Mouse (Mus musculus): Measurements from ENCODE around the gene Maea. TPM values are rescaled to one million over a fixed set of nuclear protein-coding genes. Genes with fewer than 3 reads are reported as not detected.

Gene Maea
- polyA plus RNA-seq, 1 experiment from 2014 or later, result 129 TPM

- no peak overlapping the region for H3K4me3 ChIP-seq (ENCODE audit: low read depth, low read length)
- 93% methylated on average over 4 of the region's 4 CpGs for WGBS
- H3K36me3 ChIP-seq (ENCODE audit: control insufficient read depth, insufficient read depth, low read length), result peaks cover 76% of the 10 kb centered on the region
- no peaks in the 10 kb centered on the region for H3K9me3 ChIP-seq (ENCODE audit: control insufficient read depth, low read length)
- ATAC-seq (replicated peaks; ENCODE audit: low FRiP score, low TSS enrichment, low read depth) (no peak), DNase-seq (ENCODE audit: low spot score) (no peak)
- no peaks in the 10 kb centered on the region for H3K27me3 ChIP-seq (replicated peaks; ENCODE audit: control insufficient read depth, insufficient read depth, low read length)
- no peak overlapping the region for H3K4me2 ChIP-seq (ENCODE audit: low read length)
- H3K4me1 ChIP-seq (replicated peaks; ENCODE audit: control insufficient read depth, insufficient read depth, low read length), result no peaks in the 10 kb centered on the region
- H3K27ac ChIP-seq (ENCODE audit: low read depth), result no peak overlapping the region
- H3K9ac ChIP-seq (ENCODE audit: low read length), result no peak overlapping the region
Measured at GRCm38 (mm10) chr5:33371668-33372067, 36.4 kb downstream of the Maea start.

- WGBS, result 82% methylated on average over 18 of the region's 18 CpGs
- Histone ChIP-seq H3K4me1 (replicated peaks; ENCODE audit: control insufficient read depth, insufficient read depth, low read length) (0 out of 2 replicates have a peak, but pooled peaks cover 2% of the 10 kb centered on the region), H3K9ac (ENCODE audit: low read length) (no peak overlapping the region), H3K4me2 (ENCODE audit: low read length) (no peak overlapping the region), H3K27me3 (replicated peaks; ENCODE audit: control insufficient read depth, insufficient read depth, low read length) (no peaks in the 10 kb centered on the region), H3K9me3 (ENCODE audit: control insufficient read depth, low read length) (no peaks in the 10 kb centered on the region), H3K27ac (ENCODE audit: low read depth) (no peak overlapping the region), H3K4me3 (ENCODE audit: low read depth, low read length) (no peak overlapping the region), H3K36me3 (ENCODE audit: control insufficient read depth, insufficient read depth, low read length) (peaks cover 68% of the 10 kb centered on the region)
- no peak for ATAC-seq (replicated peaks; ENCODE audit: low FRiP score, low TSS enrichment, low read depth)
- no peak for DNase-seq (ENCODE audit: low spot score)
Measured at GRCm38 (mm10) chr5:33372331-33373038, 37.2 kb downstream of the Maea start.

- H3K36me3 ChIP-seq (ENCODE audit: control insufficient read depth, insufficient read depth, low read length), result peaks cover 35% of the 10 kb centered on the region
- H3K4me3 ChIP-seq (ENCODE audit: low read depth, low read length), result peak overlapping the region; percentile 64; the same call in 1 of the 2 replicates
- 0 out of 2 replicates have a peak overlapping the region, but pooled peaks have one; percentile 63 for H3K9ac ChIP-seq (ENCODE audit: low read length)
- no peaks in the 10 kb centered on the region for H3K27me3 ChIP-seq (replicated peaks; ENCODE audit: control insufficient read depth, insufficient read depth, low read length)
- peak overlapping the region; percentile 92 for H3K4me2 ChIP-seq (ENCODE audit: low read length)
- no peaks in the 10 kb centered on the region for H3K9me3 ChIP-seq (ENCODE audit: control insufficient read depth, low read length)
- 31% methylated on average over 6 of the region's 6 CpGs for WGBS
- ATAC-seq (replicated peaks; ENCODE audit: low FRiP score, low TSS enrichment, low read depth) (no peak), DNase-seq (ENCODE audit: low spot score) (no peak)
- H3K27ac ChIP-seq (ENCODE audit: low read depth), result peak overlapping the region; percentile 94
- peaks cover 2% of the 10 kb centered on the region; the same call in 1 of the 2 replicates for H3K4me1 ChIP-seq (replicated peaks; ENCODE audit: control insufficient read depth, insufficient read depth, low read length)
Measured at GRCm38 (mm10) chr5:33377176-33377575, 41.9 kb downstream of the Maea start.

- Histone ChIP-seq H3K4me1 (replicated peaks; ENCODE audit: control insufficient read depth, insufficient read depth, low read length) (peaks cover 2% of the 10 kb centered on the region; the same call in 1 of the 2 replicates), H3K9ac (ENCODE audit: low read length) (peak overlapping the region; percentile 63), H3K27ac (ENCODE audit: low read depth) (peak overlapping the region; percentile 94), H3K36me3 (ENCODE audit: control insufficient read depth, insufficient read depth, low read length) (peaks cover 33% of the 10 kb centered on the region), H3K27me3 (replicated peaks; ENCODE audit: control insufficient read depth, insufficient read depth, low read length) (no peaks in the 10 kb centered on the region), H3K9me3 (ENCODE audit: control insufficient read depth, low read length) (no peaks in the 10 kb centered on the region), H3K4me2 (ENCODE audit: low read length) (peak overlapping the region; percentile 92), H3K4me3 (ENCODE audit: low read depth, low read length) (peak overlapping the region; percentile 64)
- ATAC-seq (replicated peaks; ENCODE audit: low FRiP score, low TSS enrichment, low read depth) (peak; percentile 82; the same call in 1 of the 2 replicates), DNase-seq (ENCODE audit: low spot score) (no peak)
- 2% methylated on average over 21 of the region's 21 CpGs for WGBS
Measured at GRCm38 (mm10) chr5:33377801-33378301, 42.5 kb downstream of the Maea start.

- DNase-seq (ENCODE audit: low spot score) (peak; percentile 100), ATAC-seq (replicated peaks; ENCODE audit: low FRiP score, low TSS enrichment, low read depth) (peak; percentile 97)
- peak within 1 kb of the TSS; percentile 81 for H3K9ac ChIP-seq (ENCODE audit: low read length)
Measured at GRCm38 (mm10) chr5:33378302-33378854, 43.1 kb downstream of the Maea start, which contains the start of gene Uvssa. Gene Uvssa (plus strand): TSS chr5:33378549.

GRCm38 (mm10) chr5:33387550-33387949, 52.2 kb downstream of the Maea start:
- Histone ChIP-seq H3K9me3 (ENCODE audit: control insufficient read depth, low read length) (no peaks in the 10 kb centered on the region), H3K9ac (ENCODE audit: low read length) (no peak overlapping the region), H3K4me1 (replicated peaks; ENCODE audit: control insufficient read depth, insufficient read depth, low read length) (no peaks in the 10 kb centered on the region), H3K27ac (ENCODE audit: low read depth) (no peak overlapping the region), H3K27me3 (replicated peaks; ENCODE audit: control insufficient read depth, insufficient read depth, low read length) (no peaks in the 10 kb centered on the region), H3K36me3 (ENCODE audit: control insufficient read depth, insufficient read depth, low read length) (peaks cover 41% of the 10 kb centered on the region), H3K4me3 (ENCODE audit: low read depth, low read length) (no peak overlapping the region), H3K4me2 (ENCODE audit: low read length) (no peak overlapping the region)
- ATAC-seq (replicated peaks; ENCODE audit: low FRiP score, low TSS enrichment, low read depth), result no peak
- no peak for DNase-seq (ENCODE audit: low spot score)
- WGBS, result 82% methylated on average over 11 of the region's 11 CpGs

More at GRCm38 (mm10) chr5:33378302-33378854, 43.1 kb downstream of the Maea start, which contains the start of gene Uvssa:
- no peaks in the 10 kb centered on the region for H3K9me3 ChIP-seq (ENCODE audit: control insufficient read depth, low read length)
- peak within 1 kb of the TSS; percentile 64 for H3K4me3 ChIP-seq (ENCODE audit: low read depth, low read length)
- H3K4me1 ChIP-seq (replicated peaks; ENCODE audit: control insufficient read depth, insufficient read depth, low read length), result peaks cover 2% of the 10 kb centered on the region; the same call in 1 of the 2 replicates
- H3K27me3 ChIP-seq (replicated peaks; ENCODE audit: control insufficient read depth, insufficient read depth, low read length), result no peaks in the 10 kb centered on the region
- peak within 1 kb of the TSS; percentile 94 for H3K27ac ChIP-seq (ENCODE audit: low read depth)
- WGBS, result under 1% methylated on average over 46 of the region's 46 CpGs
- H3K4me2 ChIP-seq (ENCODE audit: low read length), result peak within 1 kb of the TSS; percentile 92
- H3K36me3 ChIP-seq (ENCODE audit: control insufficient read depth, insufficient read depth, low read length), result peaks cover 31% of the 10 kb centered on the region

- DNase-seq (ENCODE audit: low spot score) (peak; percentile 87), ATAC-seq (replicated peaks; ENCODE audit: low FRiP score, low TSS enrichment, low read depth) (0 out of 2 replicates have a peak, but pooled peaks have one; percentile 55)
- Histone ChIP-seq H3K27me3 (replicated peaks; ENCODE audit: control insufficient read depth, insufficient read depth, low read length) (no peaks in the 10 kb centered on the region), H3K4me1 (replicated peaks; ENCODE audit: control insufficient read depth, insufficient read depth, low read length) (no peaks in the 10 kb centered on the region), H3K4me2 (ENCODE audit: low read length) (no peak overlapping the region), H3K9ac (ENCODE audit: low read length) (no peak overlapping the region), H3K27ac (ENCODE audit: low read depth) (no peak overlapping the region), H3K9me3 (ENCODE audit: control insufficient read depth, low read length) (no peaks in the 10 kb centered on the region), H3K4me3 (ENCODE audit: low read depth, low read length) (no peak overlapping the region), H3K36me3 (ENCODE audit: control insufficient read depth, insufficient read depth, low read length) (peaks cover 33% of the 10 kb centered on the region)
- 21% methylated on average over 7 of the region's 7 CpGs for WGBS
Measured at GRCm38 (mm10) chr5:33393803-33394202, 58.5 kb downstream of the Maea start.

- Histone ChIP-seq H3K36me3 (ENCODE audit: control insufficient read depth, insufficient read depth, low read length) (peaks cover 22% of the 10 kb centered on the region), H3K9me3 (ENCODE audit: control insufficient read depth, low read length) (no peaks in the 10 kb centered on the region), H3K27ac (ENCODE audit: low read depth) (no peak overlapping the region), H3K9ac (ENCODE audit: low read length) (no peak overlapping the region), H3K27me3 (replicated peaks; ENCODE audit: control insufficient read depth, insufficient read depth, low read length) (no peaks in the 10 kb centered on the region), H3K4me2 (ENCODE audit: low read length) (no peak overlapping the region), H3K4me3 (ENCODE audit: low read depth, low read length) (no peak overlapping the region), H3K4me1 (replicated peaks; ENCODE audit: control insufficient read depth, insufficient read depth, low read length) (no peaks in the 10 kb centered on the region)
- no peak for ATAC-seq (replicated peaks; ENCODE audit: low FRiP score, low TSS enrichment, low read depth)
- DNase-seq (ENCODE audit: low spot score), result no peak
- 85% methylated on average over 11 of the region's 11 CpGs for WGBS
Measured at GRCm38 (mm10) chr5:33395693-33396092, 60.4 kb downstream of the Maea start.
